Comparison of ENCODE assay signal across 8 mouse cellular contexts in the genomic region with DNA sequence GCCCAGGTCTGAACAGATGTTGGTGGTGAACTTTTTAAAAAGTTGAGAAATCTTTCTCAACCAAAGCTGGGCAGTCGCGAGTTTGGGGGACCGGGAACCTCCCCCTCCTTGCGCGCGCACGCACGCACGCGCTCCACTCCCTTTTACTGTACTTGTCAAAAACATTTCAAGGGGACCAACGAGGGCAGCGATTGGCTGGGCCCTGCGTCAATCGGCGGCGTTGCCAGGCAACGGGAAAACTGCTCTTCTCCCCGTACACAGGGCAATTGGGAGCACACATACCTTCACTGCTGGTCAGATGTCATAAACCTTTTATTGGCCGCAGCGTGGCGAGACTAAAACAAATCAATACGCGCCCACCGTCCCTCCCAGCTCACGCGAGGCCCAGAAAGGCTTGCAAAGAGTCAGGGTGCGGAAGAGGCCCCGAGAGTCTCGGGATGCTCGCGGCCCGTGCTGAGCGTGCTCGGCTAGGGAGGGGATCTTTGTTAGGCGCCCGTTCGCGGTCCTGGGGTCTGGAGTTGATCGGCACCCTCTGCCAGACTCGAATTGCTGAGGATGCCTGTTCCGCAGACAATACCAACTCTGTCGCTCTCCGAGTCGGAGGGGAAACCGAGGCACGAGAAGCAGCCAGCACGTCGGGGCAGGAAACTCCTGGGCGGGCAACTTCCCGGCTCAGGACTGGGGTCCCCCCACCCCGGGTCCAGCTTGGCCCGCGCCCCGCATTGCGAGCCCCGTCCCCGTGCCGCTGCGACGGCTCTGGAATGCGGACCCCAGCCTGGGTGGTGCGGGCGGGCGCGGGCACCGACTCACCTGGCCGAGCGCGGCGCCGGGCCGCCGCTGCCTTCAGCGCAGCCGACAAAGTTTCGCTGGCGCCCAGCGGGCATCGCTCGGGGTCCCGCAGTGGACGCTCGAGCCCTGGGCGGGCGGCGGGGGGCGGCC.
DNase-seq lines count a peak whose midpoint lies in the region; ATAC-seq and TF ChIP-seq lines count a peak whose summit lies in the region.

No protein-coding gene starts in this region.

- peak overlapping the region; percentile 92 for H3K9ac ChIP-seq in hindbrain, embryonic 13.5 days

- H3K27ac ChIP-seq in hindbrain, embryonic 13.5 days = peak overlapping the region; percentile 93

- H3K9me3 ChIP-seq in hindbrain, embryonic 13.5 days = no peaks in the 10 kb centered on the region

- peak; percentile 79 for ATAC-seq in Patski
- peak; percentile 90 for ATAC-seq in hindbrain, embryonic 13.5 days (ENCODE audit: low FRiP score)

- peak overlapping the region; percentile 95 for H3K4me3 ChIP-seq in hindbrain, embryonic 13.5 days

- TF ChIP-seq CTCF in Patski (IDR thresholded peaks at IDR 0.05) = no peak

- DNase-seq in Patski (ENCODE audit: low read depth, low spot score) = peak; percentile 92
- peak; percentile 100 for DNase-seq in cerebellum, postnatal 14 days
- peak; percentile 98 to 100 for DNase-seq in frontal cortex, postnatal 14 days (ENCODE audit: low spot score in 2 of 2)
- DNase-seq in layer of hippocampus, postnatal 25 days (ENCODE audit: extremely low spot score in 1 of 2, low spot score in 1 of 2) = peak; percentile 98 to 100
- DNase-seq in lung, postnatal 25 days (ENCODE audit: low spot score) = peak; percentile 100
- peak; percentile 98 for DNase-seq in retina, embryonic 14.5 days (ENCODE audit: low spot score)
- peak; percentile 100 for DNase-seq in thymus, postnatal 4 days

- CTCF ChIA-PET in Patski (lab: Charles Lee) = no interaction called here

- WGBS in hindbrain, embryonic 13.5 days = under 1% methylated on average over 65 of the region's 87 CpGs

- peaks cover 34% of the 10 kb centered on the region for H3K4me1 ChIP-seq in hindbrain, embryonic 13.5 days (replicated peaks)

- POLR2A ChIA-PET in Patski (lab: Charles Lee) = interaction anchor here (1.5 kb wide), 1 partner anchor 171 kb away, joined by 5 read pairs; a partner anchor contains a TSS

- in situ Hi-C loops in Patski (cut with MboI; ENCODE audit: low pct_unique_long_range_greater_than_20kb) = loop anchor here (10.0 kb wide), 1 partner anchor 233 kb away; no protein-coding TSS in a partner anchor

- peaks cover 13% of the 10 kb centered on the region for H3K36me3 ChIP-seq in hindbrain, embryonic 13.5 days

- no peaks in the 10 kb centered on the region for H3K27me3 ChIP-seq in Patski
- no peaks in the 10 kb centered on the region for H3K27me3 ChIP-seq in hindbrain, embryonic 13.5 days

- peak overlapping the region; percentile 84 for H3K4me2 ChIP-seq in hindbrain, embryonic 13.5 days

Comparison
In these comparisons a context has a peak if more than half of its experiments do, and no peak if none do; other contexts are left out.
1. Peak in every context shown above with its lines: DNase-seq, ATAC-seq, H3K4me3 ChIP-seq and H3K27ac ChIP-seq.